Mouse (Mus musculus) thymus, adult 2 months (tissue): ENCODE measurements at regions not wholly inside any gene's neighbourhood (a gene's known extent, or its start where the extent isn't known, plus 50 kb on each side); places are given as distances from the start of the nearest gene placed in this dataset.

Source experiments
- DNase-seq: peaks from one replicate; pipeline ENCODE4 v3.0.0; 2021
- H3K27ac ChIP-seq: fragments of 200-500 bp; 2 replicates; pipeline ENCODE4 v1.5.1; 2012; ENCODE audit warnings: low read length, control low read depth; ENCODE audit not compliant: control insufficient read depth, insufficient read depth
- H3K27me3 ChIP-seq: fragments of 200-500 bp; 2 replicates; pipeline ENCODE4 v1.6.1; 2012; ENCODE audit warnings: mild to moderate bottlenecking, low read length, moderate library complexity, mixed read lengths; ENCODE audit not compliant: control insufficient read depth, insufficient read depth
- H3K36me3 ChIP-seq: fragments of 200-500 bp; 2 replicates; pipeline ENCODE4 v1.6.1; 2012; ENCODE audit warnings: mild to moderate bottlenecking, low read length, moderate library complexity; ENCODE audit not compliant: control insufficient read depth, insufficient read depth
- H3K4me1 ChIP-seq: fragments of 200-500 bp; replicated peaks from 2 replicates; pipeline ENCODE4 v1.6.1; 2012; ENCODE audit warnings: low read length; ENCODE audit not compliant: control insufficient read depth, insufficient read depth
- H3K4me3 ChIP-seq: fragments of 200-500 bp; 2 replicates; pipeline ENCODE4 v1.5.1; 2012; ENCODE audit warnings: mild to moderate bottlenecking, low read length, control low read depth, moderate library complexity; ENCODE audit not compliant: control insufficient read depth, insufficient read depth
- CTCF ChIP-seq: fragments of 200-500 bp; IDR thresholded peaks from 2 replicates; pipeline ENCODE4 v1.5.1; 2012; ENCODE audit warnings: mild to moderate bottlenecking, control low read depth, low read length, moderate library complexity, borderline replicate concordance; ENCODE audit not compliant: control insufficient read depth, poor library complexity, insufficient read depth; ENCODE audit errors: extremely low read depth
- POLR2A ChIP-seq: fragments of 200-500 bp; IDR thresholded peaks from 2 replicates; pipeline ENCODE4 v1.6.1; 2012; ENCODE audit warnings: mild to moderate bottlenecking, low read length, control low read depth, moderate library complexity; ENCODE audit not compliant: control insufficient read depth, poor library complexity, insufficient read depth; ENCODE audit errors: extremely low read depth
- WGBS: fragments of 180-500 bp; shearing (Covaris S2); methylation state at CpG from one replicate; pipeline ENCODE4 v1.1.7; 2018; 5-methylcytosine and 5-hydroxymethylcytosine counted together

DNA sequence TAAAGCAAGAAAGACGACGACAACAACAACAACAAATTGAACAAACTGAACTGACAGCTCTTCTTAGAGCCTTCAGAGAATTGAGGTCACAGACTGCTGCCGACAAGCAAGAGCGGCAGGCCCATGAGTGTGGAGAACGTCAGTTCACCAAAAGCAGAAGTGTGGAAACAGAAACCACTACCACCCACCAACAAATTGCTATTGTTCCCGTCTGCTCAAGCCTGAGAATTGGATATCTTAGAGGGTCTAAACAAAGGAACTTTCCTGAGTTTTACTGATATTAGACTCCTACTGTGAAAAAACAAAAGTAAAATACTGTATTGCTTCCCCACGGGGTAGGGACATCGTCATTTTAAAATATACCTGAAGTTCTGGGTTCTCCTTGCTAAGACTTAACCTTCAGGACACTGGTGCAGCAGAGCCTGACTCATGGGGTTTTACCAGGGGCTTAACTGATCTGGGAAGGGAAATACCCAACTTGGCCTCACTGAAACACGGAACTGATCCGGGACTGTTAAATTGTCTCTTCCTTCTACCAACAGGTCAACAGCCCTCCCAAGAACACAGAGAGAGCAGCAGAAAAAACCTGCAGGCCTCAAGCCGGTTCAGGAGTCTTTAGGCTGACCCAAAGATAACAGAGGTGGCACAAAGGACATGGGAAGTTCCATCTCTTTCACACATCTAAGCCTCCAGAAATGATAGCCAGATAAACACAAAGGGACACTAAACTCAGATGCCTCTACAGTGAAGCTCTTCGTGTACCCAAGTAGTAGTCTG, 238.1 kb downstream of the Gm5426 start:
- TF ChIP-seq CTCF: no peak
- TF ChIP-seq POLR2A: no peak
- Histone ChIP-seq H3K27me3 (no peaks in the 10 kb centered on the region), H3K4me1 (peaks cover 38% of the 10 kb centered on the region), H3K27ac (peak overlapping the region; percentile 90), H3K36me3 (no peaks in the 10 kb centered on the region), H3K4me3 (no peak overlapping the region)
- DNase-seq: peak; percentile 37
- WGBS: 15% methylated on average over 12 of the region's 12 CpGs

DNA sequence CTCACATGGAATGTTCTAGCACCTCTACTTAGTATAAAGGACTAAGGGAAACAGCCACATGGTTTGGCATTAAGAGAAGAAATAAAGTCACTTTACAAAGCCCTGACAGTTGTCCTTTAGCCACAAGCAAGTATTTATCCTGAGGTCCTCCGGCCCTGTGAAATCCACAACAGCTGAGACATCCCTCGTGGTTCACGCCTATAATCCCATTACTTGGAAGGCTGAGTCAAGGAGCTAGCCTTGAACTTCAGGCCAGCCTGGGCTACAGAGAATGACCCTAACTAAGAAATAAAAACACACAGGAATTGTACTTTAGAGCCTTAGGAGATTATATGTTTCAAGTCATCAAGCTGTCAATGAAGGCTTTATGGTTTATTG, 238.7 kb downstream of the Gm5426 start:
- Histone ChIP-seq H3K27me3 (no peaks in the 10 kb centered on the region), H3K27ac (peak overlapping the region; percentile 49; the same call in 1 of the 2 replicates), H3K36me3 (no peaks in the 10 kb centered on the region), H3K4me3 (no peak overlapping the region), H3K4me1 (peaks cover 34% of the 10 kb centered on the region)
- no peak for TF ChIP-seq POLR2A
- no peak for TF ChIP-seq CTCF
- 96% methylated on average over 3 of the region's 3 CpGs for WGBS
- no peak for DNase-seq

DNA sequence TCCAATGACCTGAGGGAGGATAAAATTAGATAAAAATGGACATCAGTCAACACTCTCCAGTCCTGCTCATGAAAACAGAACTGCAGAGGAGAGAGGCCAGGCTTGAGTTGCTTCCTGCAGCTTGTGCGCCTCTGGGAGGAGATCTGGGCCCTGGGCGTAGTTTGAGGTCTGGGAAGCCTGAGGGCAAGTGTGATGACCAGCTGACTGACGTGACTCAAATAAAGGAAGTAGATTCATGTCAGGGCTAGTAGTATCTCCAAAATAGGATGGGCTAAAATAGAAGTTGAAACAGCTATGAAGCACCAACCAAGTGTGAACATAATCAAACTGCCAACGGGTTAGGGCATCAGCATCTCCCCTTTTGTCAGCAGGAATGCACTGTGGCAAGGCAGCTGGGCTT, 239.3 kb upstream of the Btg1 start:
- 80% methylated on average over 4 of the region's 4 CpGs for WGBS
- TF ChIP-seq POLR2A (no peak), CTCF (no peak)
- H3K27ac ChIP-seq: no peak overlapping the region
- no peaks in the 10 kb centered on the region for H3K36me3 ChIP-seq
- peaks cover 22% of the 10 kb centered on the region for H3K4me1 ChIP-seq
- no peak for DNase-seq
- no peaks in the 10 kb centered on the region for H3K27me3 ChIP-seq
- H3K4me3 ChIP-seq: no peak overlapping the region

DNA sequence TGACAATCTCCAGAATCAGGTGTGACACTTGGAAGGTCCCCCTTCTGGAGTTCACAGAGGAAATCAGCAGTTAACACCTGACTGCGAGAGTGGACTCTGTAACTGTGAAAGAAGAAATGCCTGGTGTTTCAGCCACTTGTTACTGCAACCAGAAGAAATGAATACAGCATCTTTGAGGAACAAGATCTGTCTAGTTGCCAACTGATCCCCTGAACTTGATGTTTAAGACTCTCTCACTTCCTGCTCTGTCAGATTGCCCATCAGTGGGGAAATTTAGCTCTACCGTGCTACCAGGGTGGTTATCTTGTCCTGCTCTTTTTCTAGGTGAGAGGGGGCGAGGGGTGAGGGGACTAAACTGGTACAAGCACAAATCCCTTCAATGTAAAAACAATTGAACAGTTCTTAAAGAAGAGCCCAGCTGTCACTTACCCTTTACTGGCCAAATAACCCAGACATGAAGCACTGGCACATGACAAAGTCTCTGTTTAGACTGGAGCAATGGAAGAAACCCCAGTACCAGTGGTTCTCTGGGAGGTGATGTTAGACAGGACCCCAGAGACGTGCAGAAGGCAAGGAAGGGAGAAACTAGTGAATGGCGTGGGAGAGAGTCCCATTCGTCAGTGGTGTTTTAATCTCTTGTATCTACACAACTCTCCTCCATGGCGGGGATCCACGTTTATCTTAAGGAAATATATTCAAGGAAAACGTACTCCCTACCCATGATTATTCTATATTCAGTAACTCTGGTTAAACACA, 237.6 kb upstream of the Btg1 start:
- Histone ChIP-seq H3K36me3 (no peaks in the 10 kb centered on the region), H3K27ac (no peak overlapping the region), H3K27me3 (no peaks in the 10 kb centered on the region), H3K4me1 (peaks cover 6% of the 10 kb centered on the region), H3K4me3 (no peak overlapping the region)
- no peak for TF ChIP-seq POLR2A
- no peak for TF ChIP-seq CTCF
- DNase-seq: no peak
- WGBS: 82% methylated on average over 9 of the region's 9 CpGs

DNA sequence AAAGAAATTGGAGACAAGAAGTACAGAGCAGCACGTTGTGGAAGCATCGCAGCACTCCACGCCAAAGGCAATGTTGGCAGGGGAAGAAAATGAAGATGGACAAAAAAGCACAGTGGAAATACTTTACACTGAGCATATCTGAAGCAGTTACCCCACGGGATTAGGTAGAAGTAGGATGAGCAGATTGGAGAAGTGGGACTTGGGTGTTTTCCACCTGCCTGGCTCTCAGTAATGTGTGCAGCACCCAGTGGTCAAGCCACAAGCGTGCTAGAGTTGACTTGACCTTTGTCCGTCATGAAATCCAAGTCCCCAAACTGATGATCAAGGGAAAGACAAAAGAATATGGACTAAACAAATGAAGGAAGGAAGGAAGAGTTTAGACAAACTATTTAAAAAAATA, 235.1 kb upstream of the Btg1 start:
- no peaks in the 10 kb centered on the region for H3K27me3 ChIP-seq
- H3K36me3 ChIP-seq: no peaks in the 10 kb centered on the region
- TF ChIP-seq CTCF (no peak), POLR2A (no peak)
- DNase-seq: no peak
- no peak overlapping the region for H3K27ac ChIP-seq
- no peak overlapping the region for H3K4me3 ChIP-seq
- no peaks in the 10 kb centered on the region for H3K4me1 ChIP-seq
- 94% methylated on average over 6 of the region's 6 CpGs for WGBS

DNA sequence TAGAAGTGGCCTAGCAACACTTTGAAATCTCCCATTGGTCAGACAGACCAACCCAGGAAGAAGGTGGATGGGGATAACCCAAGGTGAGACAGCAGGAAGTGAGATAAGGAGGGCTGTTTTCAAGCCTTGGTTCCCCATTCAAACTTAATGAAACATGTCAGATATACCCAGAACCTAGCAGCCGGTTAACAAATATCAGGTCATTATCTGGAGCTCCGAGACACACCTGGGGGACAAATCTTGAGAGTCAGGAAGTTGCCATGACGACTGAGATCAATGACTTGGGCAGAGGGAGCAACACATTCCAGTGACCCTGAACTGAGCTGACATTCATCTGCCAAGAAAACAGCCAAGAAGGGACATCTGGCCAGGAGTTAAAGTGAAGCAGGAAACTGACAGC, 225.1 kb upstream of the Btg1 start:
- no peak overlapping the region for H3K27ac ChIP-seq
- DNase-seq: no peak
- no peak for TF ChIP-seq POLR2A
- TF ChIP-seq CTCF: no peak

DNA sequence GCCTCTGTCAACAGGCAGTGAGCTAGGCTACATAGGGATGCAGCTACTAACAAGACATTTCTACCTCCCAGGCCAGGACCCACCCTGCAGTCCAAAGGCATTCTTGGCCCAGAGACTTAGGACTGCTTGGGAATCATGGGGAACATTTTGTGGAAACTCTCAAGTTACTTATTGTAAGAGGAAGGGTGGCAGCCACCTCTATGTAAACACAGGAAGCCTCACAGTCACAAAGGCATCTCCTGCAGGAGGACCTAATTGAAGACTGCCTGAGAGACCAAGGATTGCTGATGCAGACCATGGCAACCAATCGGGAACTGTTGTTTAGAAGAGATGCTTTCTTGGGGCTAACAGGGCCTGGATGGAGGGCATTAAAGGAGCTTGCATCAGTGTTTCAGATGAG, 224.0 kb upstream of the Btg1 start:
- no peaks in the 10 kb centered on the region; the same call in 1 of the 2 replicates for H3K4me1 ChIP-seq
- 94% methylated on average over 1 of the region's 1 CpGs for WGBS
- no peaks in the 10 kb centered on the region for H3K36me3 ChIP-seq
- DNase-seq: no peak
- H3K27me3 ChIP-seq: no peaks in the 10 kb centered on the region
- no peak overlapping the region for H3K27ac ChIP-seq
- no peak overlapping the region for H3K4me3 ChIP-seq
- TF ChIP-seq CTCF (no peak), POLR2A (no peak)

More for the DNA sequence above, 225.1 kb upstream of the Btg1 start:
- Histone ChIP-seq H3K4me3 (no peak overlapping the region), H3K27me3 (no peaks in the 10 kb centered on the region), H3K4me1 (no peaks in the 10 kb centered on the region; the same call in 1 of the 2 replicates), H3K36me3 (no peaks in the 10 kb centered on the region)
- WGBS: 60% methylated on average over 3 of the region's 3 CpGs
